Mouse (Mus musculus): Measurements from ENCODE around the gene Erf. TPM values are rescaled to one million over a fixed set of nuclear protein-coding genes. Genes with fewer than 3 reads are reported as not detected.

Erf gene
- polyA plus RNA-seq, 1 experiment from 2014 or later: 10.1 TPM

DNA sequence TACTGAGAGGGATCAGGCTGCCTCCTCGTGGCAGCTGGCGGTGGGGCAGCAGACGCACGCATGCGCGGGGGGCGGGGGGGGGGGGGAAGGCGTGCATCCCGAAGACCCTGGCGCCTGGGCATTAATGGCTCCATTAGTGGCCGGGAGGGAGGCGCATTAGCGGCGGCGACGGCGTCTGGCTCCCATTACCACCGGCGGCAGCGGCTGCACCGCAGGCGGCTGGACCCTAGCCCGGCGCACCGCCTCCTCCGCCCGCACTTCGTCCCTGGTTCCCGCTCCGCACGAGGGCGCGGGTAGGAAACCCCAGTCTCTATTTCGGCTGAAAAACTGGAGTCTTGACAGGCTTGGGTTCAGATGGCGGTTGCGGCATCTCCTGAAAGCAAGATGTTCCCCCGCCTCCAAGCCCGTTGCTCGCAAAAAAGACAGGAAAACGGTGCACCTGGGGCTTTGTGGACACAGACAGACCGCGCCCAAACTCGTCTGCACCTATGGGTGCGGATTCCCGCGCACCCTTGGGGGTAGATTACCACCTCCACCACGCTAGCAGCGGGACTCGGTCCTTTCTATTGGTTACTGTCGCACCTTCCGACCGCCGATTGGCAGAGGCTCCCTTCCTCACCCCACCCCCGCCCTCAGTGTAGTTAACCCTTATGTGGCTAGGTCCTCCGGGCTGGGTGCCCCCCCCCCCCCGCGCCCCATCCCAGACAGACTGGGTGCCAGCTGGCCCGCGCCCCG, 27.9 kb upstream of the Erf start:
- peak; percentile 89 for DNase-seq (ENCODE audit: extremely low spot score, low spot score)
- H3K27ac ChIP-seq: peak overlapping the region; percentile 98
- H3K4me3 ChIP-seq: peak overlapping the region; percentile 90
- H3K27me3 ChIP-seq (ENCODE audit: poor library complexity, severe bottlenecking): no peaks in the 10 kb centered on the region
- H3K4me1 ChIP-seq: peaks cover 83% of the 10 kb centered on the region
- H3K36me3 ChIP-seq (replicated peaks): peaks cover 3% of the 10 kb centered on the region
- H3K9me3 ChIP-seq: no peaks in the 10 kb centered on the region
- under 1% methylated on average over 58 of the region's 60 CpGs for WGBS

DNA sequence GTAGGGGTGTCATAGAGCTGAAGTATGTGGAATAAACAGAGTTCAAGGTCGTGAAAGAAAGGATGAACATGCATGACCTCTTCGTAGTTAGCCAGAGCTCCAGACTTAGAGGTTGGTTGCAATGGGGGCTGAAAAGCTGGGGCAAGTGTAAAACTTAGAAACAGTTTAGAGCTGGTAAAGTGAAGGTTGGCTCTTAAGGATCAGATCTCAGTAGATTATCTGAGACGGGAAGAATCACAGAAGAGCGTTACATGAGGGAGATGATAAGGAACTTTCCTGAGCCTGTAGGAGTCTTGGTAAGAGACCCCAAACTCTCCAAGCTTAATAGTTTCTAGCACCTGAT, 27.4 kb upstream of the Erf start:
- peak overlapping the region; percentile 90 for H3K4me3 ChIP-seq
- no peaks in the 10 kb centered on the region for H3K27me3 ChIP-seq (ENCODE audit: poor library complexity, severe bottlenecking)
- peak overlapping the region; percentile 98 for H3K27ac ChIP-seq
- H3K9me3 ChIP-seq: no peaks in the 10 kb centered on the region
- no peak for DNase-seq (ENCODE audit: extremely low spot score, low spot score)
- 20% methylated on average over 4 of the region's 4 CpGs for WGBS
- H3K36me3 ChIP-seq (replicated peaks): peaks cover 8% of the 10 kb centered on the region
- peaks cover 82% of the 10 kb centered on the region for H3K4me1 ChIP-seq

DNA sequence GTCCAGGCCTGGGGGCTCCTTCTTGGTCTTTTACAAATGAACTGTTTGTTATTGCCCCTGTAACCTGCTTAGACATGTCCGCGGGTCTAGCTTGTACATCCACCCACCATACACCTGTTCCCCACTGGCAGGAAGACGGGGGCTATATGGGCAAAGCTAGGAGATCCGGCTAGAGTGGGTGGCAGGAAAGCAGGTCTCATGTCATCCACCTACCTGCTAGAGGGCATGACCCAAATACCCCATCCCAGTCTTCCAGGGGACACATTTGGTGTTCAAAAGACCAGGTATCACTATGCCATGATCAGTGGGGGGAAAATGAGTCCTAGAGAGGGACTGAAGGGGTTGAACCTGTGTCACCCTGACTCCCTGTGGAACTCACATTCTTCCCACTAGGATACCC, 26.8 kb upstream of the Erf start:
- Histone ChIP-seq H3K27ac (peak overlapping the region; percentile 98), H3K4me1 (peaks cover 77% of the 10 kb centered on the region), H3K36me3 (replicated peaks) (peaks cover 14% of the 10 kb centered on the region), H3K4me3 (peak overlapping the region; percentile 90), H3K9me3 (no peaks in the 10 kb centered on the region), H3K27me3 (ENCODE audit: poor library complexity, severe bottlenecking) (no peaks in the 10 kb centered on the region)
- WGBS: 86% methylated on average over 4 of the region's 4 CpGs
- no peak for DNase-seq (ENCODE audit: extremely low spot score, low spot score)

DNA sequence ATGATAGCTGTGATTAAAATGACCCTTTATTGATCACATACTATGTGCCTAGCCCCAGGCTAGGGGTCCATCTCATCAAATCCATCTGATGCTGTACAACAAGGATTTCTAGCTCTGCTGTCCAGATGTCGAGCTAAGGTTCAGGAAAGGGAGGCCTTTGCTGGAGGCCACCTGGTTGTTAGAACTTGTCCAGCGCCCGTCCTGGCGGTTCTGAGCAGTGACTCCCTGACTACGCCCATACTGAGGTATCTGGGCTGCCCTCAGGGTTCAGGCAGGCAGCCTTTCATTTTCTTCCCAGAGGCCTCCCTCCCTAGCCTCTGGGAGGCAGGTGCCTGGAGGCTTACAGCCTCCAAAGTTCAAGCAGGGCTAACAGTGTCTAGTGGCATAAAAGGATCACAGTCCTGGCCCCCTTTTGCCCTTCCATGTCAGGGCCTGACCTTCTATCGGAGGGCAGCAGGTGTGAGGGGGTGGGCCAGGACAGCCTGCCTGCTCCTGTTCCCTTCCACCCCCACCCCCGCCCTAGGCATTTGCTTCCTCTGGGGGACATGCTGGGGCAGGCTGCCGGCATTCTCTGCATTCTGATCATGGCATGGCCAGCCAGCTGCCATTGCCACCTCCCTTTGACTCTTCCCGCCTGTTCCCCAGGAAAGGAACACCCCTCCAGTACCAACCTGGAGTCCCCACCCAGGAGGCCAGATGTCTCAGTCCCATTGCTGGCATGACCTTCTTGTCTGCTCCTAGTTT, 25.2 kb upstream of the Erf start:
- no peaks in the 10 kb centered on the region for H3K9me3 ChIP-seq
- H3K27ac ChIP-seq: peak overlapping the region; percentile 56; the same call in 1 of the 2 replicates
- 0 out of 2 replicates have a peak overlapping the region, but pooled peaks have one; percentile 2 for H3K4me3 ChIP-seq
- H3K36me3 ChIP-seq (replicated peaks): peaks cover 30% of the 10 kb centered on the region
- H3K27me3 ChIP-seq (ENCODE audit: poor library complexity, severe bottlenecking): no peaks in the 10 kb centered on the region
- DNase-seq (ENCODE audit: extremely low spot score, low spot score): no peak
- H3K4me1 ChIP-seq: peaks cover 66% of the 10 kb centered on the region
- WGBS: 52% methylated on average over 9 of the region's 9 CpGs

DNA sequence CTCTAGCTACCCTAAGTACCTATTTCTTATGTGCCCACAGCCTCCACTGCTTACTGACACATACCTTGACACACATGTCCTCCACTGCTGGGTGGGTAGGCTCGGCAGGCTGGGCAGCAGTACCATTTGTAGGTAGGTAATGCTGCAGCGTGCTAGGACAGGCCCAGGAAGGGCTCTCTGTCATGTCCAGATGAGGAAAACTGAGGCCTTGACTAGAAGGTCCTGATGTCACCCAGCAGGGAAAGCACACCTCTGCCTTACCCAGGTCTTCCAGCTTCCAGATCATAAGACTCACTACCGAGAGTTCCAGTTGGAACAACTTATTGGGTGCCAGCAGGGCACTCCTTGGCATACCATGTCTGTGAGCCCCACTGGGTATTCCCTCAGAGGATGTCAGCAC, 24.4 kb upstream of the Erf start:
- H3K27me3 ChIP-seq (ENCODE audit: poor library complexity, severe bottlenecking): no peaks in the 10 kb centered on the region
- peaks cover 62% of the 10 kb centered on the region for H3K4me1 ChIP-seq
- H3K36me3 ChIP-seq (replicated peaks): peaks cover 31% of the 10 kb centered on the region
- no peak overlapping the region for H3K4me3 ChIP-seq
- no peak overlapping the region for H3K27ac ChIP-seq
- no peaks in the 10 kb centered on the region for H3K9me3 ChIP-seq
- DNase-seq (ENCODE audit: extremely low spot score, low spot score): no peak
- 84% methylated on average over 3 of the region's 3 CpGs for WGBS

DNA sequence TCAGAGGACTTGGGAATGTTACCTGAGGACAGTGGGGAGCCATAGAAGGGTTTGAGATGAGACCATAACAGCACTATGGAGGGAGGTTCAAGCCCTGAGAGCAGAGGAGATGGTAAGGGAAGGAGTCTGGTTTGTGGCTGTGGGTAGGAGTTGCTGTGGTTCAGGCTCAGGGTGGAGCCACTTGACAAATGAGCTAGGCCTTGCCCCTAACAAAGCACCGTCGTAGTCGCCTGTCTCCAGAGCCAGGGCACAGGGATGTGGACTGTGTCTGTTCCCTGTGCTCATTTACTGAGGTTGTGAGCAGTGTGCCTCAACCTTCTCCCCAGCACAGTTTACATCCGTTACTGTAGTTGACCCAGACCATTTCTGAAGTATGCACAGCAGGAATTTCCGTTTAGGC, 24.0 kb upstream of the Erf start:
- Histone ChIP-seq H3K9me3 (no peaks in the 10 kb centered on the region), H3K27ac (no peak overlapping the region), H3K27me3 (ENCODE audit: poor library complexity, severe bottlenecking) (no peaks in the 10 kb centered on the region), H3K4me3 (no peak overlapping the region), H3K4me1 (peaks cover 62% of the 10 kb centered on the region), H3K36me3 (replicated peaks) (peaks cover 31% of the 10 kb centered on the region)
- DNase-seq (ENCODE audit: extremely low spot score, low spot score): no peak
- 80% methylated on average over 5 of the region's 5 CpGs for WGBS

DNA sequence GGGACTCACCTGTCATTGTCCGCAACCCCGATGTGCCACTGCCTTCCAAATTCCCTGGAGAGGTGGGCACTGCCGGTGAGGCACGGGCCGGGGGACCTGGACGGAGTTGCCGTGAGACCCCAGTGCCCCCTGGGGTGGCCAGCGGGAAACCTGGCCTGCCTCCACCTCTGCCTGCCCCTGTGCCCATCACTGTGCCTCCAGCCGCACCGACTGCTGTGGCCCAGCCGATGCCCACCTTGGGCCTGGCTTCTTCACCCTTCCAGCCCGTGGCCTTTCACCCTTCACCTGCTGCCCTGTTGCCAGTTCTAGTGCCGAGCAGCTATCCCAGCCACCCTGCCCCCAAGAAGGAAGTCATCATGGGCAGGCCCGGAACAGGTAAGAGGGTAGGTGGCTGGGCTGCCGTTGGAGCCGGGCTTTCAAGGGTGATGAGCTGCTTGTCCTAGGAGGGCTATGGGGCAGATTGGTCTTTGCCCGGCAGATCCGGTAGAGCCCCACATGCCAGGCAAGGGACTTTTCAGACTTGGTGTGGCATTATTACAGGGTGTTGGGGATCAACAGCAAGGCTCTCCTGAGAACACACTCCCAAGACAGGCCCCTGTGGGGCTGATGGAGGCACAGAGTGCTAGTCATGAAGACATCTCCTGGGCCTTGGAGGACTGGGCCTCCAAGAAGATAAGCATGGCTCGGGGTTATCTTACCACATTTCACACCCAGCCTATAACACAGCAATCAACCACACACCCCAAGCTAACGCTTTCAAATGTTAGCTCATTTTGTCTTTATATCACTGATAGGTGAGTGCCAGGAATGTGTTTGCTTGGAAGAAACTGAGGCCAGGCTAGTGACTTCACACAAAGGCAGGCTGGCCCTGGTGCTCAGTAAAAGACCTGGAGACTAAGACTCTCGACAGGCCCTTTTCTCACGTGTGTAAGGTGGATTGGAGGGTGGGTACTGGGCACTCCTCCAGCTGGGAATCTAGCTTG, 23.0 kb upstream of the Erf start:
- H3K4me1 ChIP-seq: peaks cover 64% of the 10 kb centered on the region
- H3K4me3 ChIP-seq: no peak overlapping the region
- H3K27me3 ChIP-seq (ENCODE audit: poor library complexity, severe bottlenecking): no peaks in the 10 kb centered on the region
- WGBS: 94% methylated on average over 22 of the region's 22 CpGs
- H3K27ac ChIP-seq: no peak overlapping the region; the same call in 1 of the 2 replicates
- no peak for DNase-seq (ENCODE audit: extremely low spot score, low spot score)
- no peaks in the 10 kb centered on the region for H3K9me3 ChIP-seq
- H3K36me3 ChIP-seq (replicated peaks): peaks cover 31% of the 10 kb centered on the region

DNA sequence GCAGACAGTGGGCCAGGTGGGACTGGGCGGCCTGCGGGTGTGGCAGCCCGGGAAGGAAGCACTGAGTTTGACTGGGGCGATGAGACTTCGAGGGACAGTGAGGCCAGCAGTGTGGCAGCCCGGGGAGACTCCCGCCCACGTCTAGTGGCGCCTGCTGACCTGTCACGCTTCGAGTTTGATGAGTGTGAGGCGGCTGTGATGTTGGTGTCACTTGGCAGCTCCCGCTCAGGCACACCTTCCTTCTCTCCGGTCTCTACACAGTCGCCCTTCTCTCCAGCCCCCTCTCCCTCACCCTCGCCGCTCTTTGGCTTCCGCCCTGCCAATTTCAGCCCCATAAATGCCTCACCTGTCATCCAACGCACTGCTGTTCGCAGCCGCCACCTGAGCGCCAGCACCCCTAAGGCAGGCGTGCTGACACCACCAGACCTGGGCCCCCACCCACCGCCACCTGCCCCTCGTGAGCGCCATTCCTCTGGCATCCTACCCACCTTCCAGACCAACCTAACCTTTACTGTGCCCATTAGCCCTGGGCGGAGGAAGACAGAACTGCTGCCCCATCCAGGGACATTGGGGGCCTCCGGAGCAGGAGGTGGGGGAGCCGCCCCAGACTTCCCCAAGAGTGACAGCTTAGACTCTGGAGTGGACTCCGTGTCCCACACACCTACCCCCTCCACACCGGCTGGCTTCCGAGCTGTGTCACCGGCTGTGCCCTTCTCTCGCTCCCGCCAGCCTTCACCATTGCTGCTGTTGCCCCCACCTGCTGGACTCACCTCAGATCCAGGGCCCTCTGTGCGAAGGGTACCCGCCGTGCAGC, 22.1 kb upstream of the Erf start:
- peaks cover 57% of the 10 kb centered on the region for H3K4me1 ChIP-seq
- WGBS: 90% methylated on average over 38 of the region's 38 CpGs
- H3K27me3 ChIP-seq (ENCODE audit: poor library complexity, severe bottlenecking): no peaks in the 10 kb centered on the region
- DNase-seq (ENCODE audit: extremely low spot score, low spot score): no peak
- H3K27ac ChIP-seq: no peak overlapping the region; the same call in 1 of the 2 replicates
- no peaks in the 10 kb centered on the region for H3K9me3 ChIP-seq
- H3K4me3 ChIP-seq: no peak overlapping the region
- H3K36me3 ChIP-seq (replicated peaks): peaks cover 31% of the 10 kb centered on the region

DNA sequence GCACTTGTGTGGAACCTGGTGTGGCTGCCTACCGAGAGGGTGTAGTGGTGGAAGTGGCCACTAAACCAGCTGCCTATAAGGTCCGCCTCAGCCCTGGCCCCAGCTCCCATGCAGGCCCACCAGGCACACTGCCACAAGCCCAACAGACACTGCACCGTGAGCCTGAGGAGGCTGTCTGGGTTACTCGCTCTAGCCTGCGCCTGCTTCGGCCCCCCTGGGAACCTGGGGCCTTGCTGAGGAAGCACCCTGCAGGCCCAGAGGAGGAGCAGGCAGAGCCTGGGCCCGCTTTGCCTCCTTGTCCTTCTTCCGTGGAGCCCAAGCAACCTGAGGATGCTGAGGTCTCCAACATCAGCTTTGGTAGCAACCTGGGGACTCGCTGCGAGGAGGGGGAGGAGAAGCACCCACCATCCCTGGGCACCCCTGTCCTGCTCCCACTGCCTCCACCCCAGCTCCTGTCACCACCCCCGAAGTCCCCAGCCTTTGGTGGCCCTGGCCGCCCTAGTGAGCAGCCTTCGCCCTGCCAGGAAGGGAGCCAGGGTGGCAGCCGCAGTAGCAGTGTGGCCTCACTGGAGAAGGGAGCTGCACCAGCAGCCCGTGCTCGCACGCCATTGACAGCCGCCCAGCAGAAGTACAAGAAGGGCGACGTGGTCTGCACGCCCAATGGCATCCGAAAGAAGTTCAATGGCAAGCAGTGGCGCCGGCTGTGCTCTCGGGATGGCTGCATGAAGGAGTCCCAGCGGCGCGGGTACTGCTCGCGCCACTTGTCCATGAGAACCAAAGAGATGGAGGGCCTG, 21.3 kb upstream of the Erf start:
- Histone ChIP-seq H3K9me3 (no peaks in the 10 kb centered on the region), H3K27ac (0 out of 2 replicates have a peak overlapping the region, but pooled peaks have one; percentile 9), H3K27me3 (ENCODE audit: poor library complexity, severe bottlenecking) (no peaks in the 10 kb centered on the region), H3K4me1 (peaks cover 52% of the 10 kb centered on the region), H3K4me3 (peak overlapping the region; percentile 11; the same call in 1 of the 2 replicates), H3K36me3 (replicated peaks) (peaks cover 31% of the 10 kb centered on the region)
- WGBS: 88% methylated on average over 30 of the region's 30 CpGs
- DNase-seq (ENCODE audit: extremely low spot score, low spot score): no peak

DNA sequence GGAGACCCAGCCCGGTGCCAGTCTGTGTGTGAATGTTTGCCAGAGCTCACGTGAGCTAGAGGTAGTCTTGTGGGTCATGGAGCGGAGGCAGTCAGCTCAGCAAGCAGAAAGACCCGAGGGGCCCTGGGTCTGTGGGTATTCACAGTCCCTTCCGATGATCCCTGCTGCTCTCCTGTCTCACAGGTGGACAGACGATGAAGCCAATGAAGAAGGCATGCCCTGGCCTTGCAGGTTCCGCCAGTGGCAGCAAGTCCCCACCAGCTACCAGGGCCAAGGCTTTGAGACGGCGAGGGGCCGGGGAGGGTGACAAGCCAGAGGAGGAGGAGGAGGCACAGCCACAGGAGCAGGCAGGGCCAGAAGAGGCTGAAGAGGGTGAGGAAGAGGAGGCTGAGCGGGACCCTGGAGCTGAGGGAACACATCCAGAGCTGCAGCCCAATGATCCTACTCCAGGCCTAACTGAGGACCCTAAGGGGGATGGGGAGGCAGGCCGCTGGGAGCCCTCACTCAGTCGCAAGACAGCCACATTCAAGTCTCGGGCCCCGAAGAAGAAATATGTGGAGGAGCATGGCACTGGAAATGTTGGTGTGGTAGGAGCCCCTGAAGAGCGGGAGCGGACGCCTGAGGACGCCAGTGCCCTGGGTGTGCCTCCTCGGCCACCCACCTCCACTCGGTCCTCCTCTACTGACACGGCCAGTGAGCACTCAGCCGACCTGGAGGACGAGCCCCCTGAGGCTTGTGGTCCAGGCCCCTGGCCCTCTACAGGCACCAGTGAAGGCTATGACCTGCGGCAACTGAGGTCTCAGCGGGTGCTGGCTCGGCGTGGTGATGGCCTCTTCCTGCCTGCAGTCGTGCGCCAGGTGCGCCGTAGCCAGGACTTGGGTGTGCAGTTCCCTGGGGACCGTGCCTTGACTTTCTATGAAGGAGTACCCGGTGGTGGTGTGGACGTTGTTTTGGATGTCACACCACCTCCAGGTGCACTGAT, 20.4 kb upstream of the Erf start:
- H3K4me1 ChIP-seq: peaks cover 51% of the 10 kb centered on the region
- DNase-seq (ENCODE audit: extremely low spot score, low spot score): no peak
- 90% methylated on average over 35 of the region's 35 CpGs for WGBS
- peaks cover 31% of the 10 kb centered on the region for H3K36me3 ChIP-seq (replicated peaks)
- H3K4me3 ChIP-seq: peak overlapping the region; percentile 11; the same call in 1 of the 2 replicates
- no peaks in the 10 kb centered on the region for H3K9me3 ChIP-seq
- peak overlapping the region; percentile 21; the same call in 1 of the 2 replicates for H3K27ac ChIP-seq
- no peaks in the 10 kb centered on the region for H3K27me3 ChIP-seq (ENCODE audit: poor library complexity, severe bottlenecking)
